Mouse (Mus musculus): ENCODE results near the gene Opn4. TPM values are rescaled to one million over a fixed set of nuclear protein-coding genes. Genes with fewer than 3 reads are reported as not detected.

The Opn4 gene
- polyA plus RNA-seq, 1 experiment from 2014 or later = 0.34 TPM

DNA sequence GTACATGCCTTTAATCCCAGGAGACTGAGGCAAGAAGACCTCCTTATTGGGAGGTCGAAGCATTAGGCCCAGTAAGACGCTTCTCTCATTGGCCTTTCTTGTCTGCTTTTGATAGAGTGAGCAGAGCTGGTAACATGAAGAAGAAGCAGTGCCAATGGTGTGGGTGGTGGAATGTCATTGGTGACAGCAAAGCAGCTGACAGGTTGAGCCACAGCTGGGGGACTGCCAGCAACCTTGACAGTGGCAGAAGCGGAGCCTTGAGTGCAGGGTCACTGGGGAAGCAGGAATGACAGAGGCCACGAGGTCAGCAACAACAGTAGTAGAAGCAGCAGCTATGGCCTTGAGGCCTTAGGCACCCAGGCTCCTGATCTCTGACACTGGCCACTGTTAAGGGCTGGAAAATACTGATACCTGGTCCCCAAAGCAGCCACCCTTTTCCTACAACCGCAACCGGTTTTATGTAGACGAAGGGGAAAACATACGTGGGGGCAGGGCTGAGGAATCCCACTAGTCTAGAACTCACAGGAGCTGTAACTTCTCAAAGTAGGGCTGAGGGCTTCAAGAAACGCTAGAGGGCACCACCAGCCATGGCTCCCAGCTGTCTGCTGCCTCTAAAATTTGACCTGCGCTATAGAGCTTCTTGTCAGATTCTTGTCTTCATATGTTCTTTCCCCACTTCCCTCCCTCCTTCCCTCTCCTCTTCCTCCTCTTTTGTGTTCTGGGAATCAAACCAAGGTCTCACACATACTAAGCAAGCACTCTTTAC is 20.9 kb upstream of the Opn4 start:
- Histone ChIP-seq H3K9ac (ENCODE audit: low read depth, low read length) (no peak overlapping the region), H3K9me3 (ENCODE audit: control insufficient read depth, low read length) (no peaks in the 10 kb centered on the region), H3K27ac (ENCODE audit: low read length) (no peak overlapping the region), H3K4me1 (ENCODE audit: control insufficient read depth, insufficient read depth, low read length) (no peaks in the 10 kb centered on the region), H3K27me3 (replicated peaks; ENCODE audit: control insufficient read depth, insufficient read depth, low read length) (no peaks in the 10 kb centered on the region), H3K4me3 (ENCODE audit: low read length) (no peak overlapping the region), H3K36me3 (ENCODE audit: control insufficient read depth, insufficient read depth, low read length) (no peaks in the 10 kb centered on the region), H3K4me2 (ENCODE audit: low read depth, low read length) (no peak overlapping the region)
- 44% methylated on average over 10 of the region's 10 CpGs for WGBS
- no peak for ATAC-seq

DNA sequence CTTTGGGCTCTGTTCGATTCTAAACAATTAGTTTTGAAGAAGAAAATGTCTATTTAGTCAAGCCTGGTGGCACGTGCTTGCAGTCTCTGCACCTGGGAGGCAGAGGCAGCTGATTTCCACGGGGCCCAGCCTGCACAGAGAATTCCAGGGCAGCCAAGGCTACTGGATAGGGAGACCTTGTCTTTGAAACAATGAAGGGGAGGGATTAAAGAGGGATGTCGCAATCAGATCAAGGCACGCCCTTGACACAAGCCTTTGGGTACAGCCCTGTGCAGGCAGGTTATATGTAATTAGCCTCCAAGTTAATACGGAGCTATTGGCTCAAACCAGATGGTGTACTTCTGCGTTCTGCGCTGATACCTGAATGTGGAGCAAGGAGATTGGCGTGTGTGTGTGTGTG is 18.9 kb upstream of the Opn4 start:
- WGBS = 34% methylated on average over 9 of the region's 9 CpGs
- Histone ChIP-seq H3K4me3 (ENCODE audit: low read length) (no peak overlapping the region), H3K9ac (ENCODE audit: low read depth, low read length) (no peak overlapping the region), H3K4me2 (ENCODE audit: low read depth, low read length) (0 out of 2 replicates have a peak overlapping the region, but pooled peaks have one; percentile 6), H3K27ac (ENCODE audit: low read length) (peak overlapping the region; percentile 70), H3K9me3 (ENCODE audit: control insufficient read depth, low read length) (no peaks in the 10 kb centered on the region), H3K4me1 (ENCODE audit: control insufficient read depth, insufficient read depth, low read length) (no peaks in the 10 kb centered on the region; the same call in 1 of the 2 replicates), H3K27me3 (replicated peaks; ENCODE audit: control insufficient read depth, insufficient read depth, low read length) (no peaks in the 10 kb centered on the region; the same call in 1 of the 2 replicates), H3K36me3 (ENCODE audit: control insufficient read depth, insufficient read depth, low read length) (no peaks in the 10 kb centered on the region)
- ATAC-seq = peak; percentile 94

DNA sequence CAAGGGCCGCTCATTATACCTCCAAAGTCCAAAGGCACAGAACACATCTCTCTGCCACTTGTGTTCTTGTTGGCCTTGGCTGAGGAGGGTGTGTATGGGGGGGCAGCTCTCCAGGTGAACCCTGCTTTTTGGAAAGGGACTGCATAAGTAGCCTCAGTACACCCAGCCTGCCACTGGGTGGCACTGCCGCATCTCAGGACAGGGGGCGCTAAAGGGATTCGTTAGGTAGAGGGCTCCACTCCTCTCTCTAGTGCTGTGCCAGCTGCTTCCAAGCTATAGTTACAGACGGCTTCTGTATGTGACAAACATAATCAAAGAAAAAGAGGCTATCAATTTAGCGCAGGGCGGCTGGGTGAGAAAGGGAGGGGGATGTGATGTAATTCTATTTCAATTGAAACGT is 16.9 kb upstream of the Opn4 start:
- no peak overlapping the region for H3K27ac ChIP-seq (ENCODE audit: low read length)
- ATAC-seq = peak; percentile 41; the same call in 1 of the 2 replicates
- WGBS = 4% methylated on average over 8 of the region's 8 CpGs
- no peaks in the 10 kb centered on the region; the same call in 1 of the 2 replicates for H3K4me1 ChIP-seq (ENCODE audit: control insufficient read depth, insufficient read depth, low read length)
- no peaks in the 10 kb centered on the region for H3K9me3 ChIP-seq (ENCODE audit: control insufficient read depth, low read length)
- H3K36me3 ChIP-seq (ENCODE audit: control insufficient read depth, insufficient read depth, low read length) = no peaks in the 10 kb centered on the region
- no peak overlapping the region for H3K4me3 ChIP-seq (ENCODE audit: low read length)
- no peaks in the 10 kb centered on the region; the same call in 1 of the 2 replicates for H3K27me3 ChIP-seq (replicated peaks; ENCODE audit: control insufficient read depth, insufficient read depth, low read length)
- no peak overlapping the region for H3K4me2 ChIP-seq (ENCODE audit: low read depth, low read length)
- no peak overlapping the region for H3K9ac ChIP-seq (ENCODE audit: low read depth, low read length)

DNA sequence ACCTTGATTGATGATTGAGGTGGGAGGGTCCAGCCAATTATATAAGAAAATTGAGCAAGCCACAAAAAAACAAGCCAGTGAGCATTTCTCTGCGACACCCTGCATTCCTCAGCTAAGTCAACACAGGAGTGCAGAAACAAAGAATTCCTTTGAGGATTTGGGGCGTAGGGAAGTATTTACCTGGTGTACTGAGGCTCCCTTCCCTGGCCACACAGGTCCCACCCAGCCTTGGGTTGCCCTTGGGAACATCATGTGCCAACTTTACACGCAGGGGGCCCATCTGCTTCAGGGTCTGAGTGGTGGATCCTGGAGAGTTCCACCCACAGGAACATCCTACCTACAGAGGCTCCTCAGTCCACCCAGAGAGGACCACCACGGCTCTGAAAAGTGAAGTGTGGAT is 15.7 kb upstream of the Opn4 start:
- ATAC-seq = no peak; the same call in 1 of the 2 replicates
- no peaks in the 10 kb centered on the region; the same call in 1 of the 2 replicates for H3K4me1 ChIP-seq (ENCODE audit: control insufficient read depth, insufficient read depth, low read length)
- H3K4me2 ChIP-seq (ENCODE audit: low read depth, low read length) = peak overlapping the region; percentile 51; the same call in 1 of the 2 replicates

DNA sequence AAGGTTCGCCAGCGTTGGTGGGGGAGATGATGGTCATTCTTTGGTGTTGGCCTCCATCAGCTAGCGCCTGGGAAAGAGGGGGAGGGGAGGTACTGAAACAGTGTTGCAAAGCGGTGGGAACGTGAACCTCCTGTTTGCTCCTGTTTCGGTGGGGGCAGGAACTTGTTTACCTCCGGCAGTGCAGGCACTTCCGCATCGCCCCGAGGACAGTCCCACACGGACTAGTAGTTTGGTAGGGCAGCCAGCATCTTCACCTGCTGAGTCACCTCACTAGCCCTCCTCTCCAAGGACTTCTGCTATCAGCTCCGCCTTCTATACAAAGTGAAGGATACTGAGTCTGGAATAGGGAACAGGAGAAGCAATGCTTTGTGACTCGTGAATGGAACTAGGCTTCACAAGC is 15.1 kb upstream of the Opn4 start:
- Histone ChIP-seq H3K4me2 (ENCODE audit: low read depth, low read length) (peak overlapping the region; percentile 51), H3K4me3 (ENCODE audit: low read length) (peak overlapping the region; percentile 18), H3K27me3 (replicated peaks; ENCODE audit: control insufficient read depth, insufficient read depth, low read length) (no peaks in the 10 kb centered on the region; the same call in 1 of the 2 replicates), H3K4me1 (ENCODE audit: control insufficient read depth, insufficient read depth, low read length) (no peaks in the 10 kb centered on the region; the same call in 1 of the 2 replicates), H3K36me3 (ENCODE audit: control insufficient read depth, insufficient read depth, low read length) (no peaks in the 10 kb centered on the region), H3K27ac (ENCODE audit: low read length) (no peak overlapping the region), H3K9me3 (ENCODE audit: control insufficient read depth, low read length) (no peaks in the 10 kb centered on the region), H3K9ac (ENCODE audit: low read depth, low read length) (no peak overlapping the region; the same call in 1 of the 2 replicates)
- no peak for ATAC-seq
- WGBS = 2% methylated on average over 13 of the region's 13 CpGs

More for the DNA sequence above, 15.7 kb upstream of the Opn4 start:
- H3K9me3 ChIP-seq (ENCODE audit: control insufficient read depth, low read length) = no peaks in the 10 kb centered on the region
- WGBS = 44% methylated on average over 4 of the region's 4 CpGs
- H3K9ac ChIP-seq (ENCODE audit: low read depth, low read length) = no peak overlapping the region
- H3K27ac ChIP-seq (ENCODE audit: low read length) = no peak overlapping the region
- H3K4me3 ChIP-seq (ENCODE audit: low read length) = no peak overlapping the region
- no peaks in the 10 kb centered on the region; the same call in 1 of the 2 replicates for H3K27me3 ChIP-seq (replicated peaks; ENCODE audit: control insufficient read depth, insufficient read depth, low read length)
- no peaks in the 10 kb centered on the region for H3K36me3 ChIP-seq (ENCODE audit: control insufficient read depth, insufficient read depth, low read length)

DNA sequence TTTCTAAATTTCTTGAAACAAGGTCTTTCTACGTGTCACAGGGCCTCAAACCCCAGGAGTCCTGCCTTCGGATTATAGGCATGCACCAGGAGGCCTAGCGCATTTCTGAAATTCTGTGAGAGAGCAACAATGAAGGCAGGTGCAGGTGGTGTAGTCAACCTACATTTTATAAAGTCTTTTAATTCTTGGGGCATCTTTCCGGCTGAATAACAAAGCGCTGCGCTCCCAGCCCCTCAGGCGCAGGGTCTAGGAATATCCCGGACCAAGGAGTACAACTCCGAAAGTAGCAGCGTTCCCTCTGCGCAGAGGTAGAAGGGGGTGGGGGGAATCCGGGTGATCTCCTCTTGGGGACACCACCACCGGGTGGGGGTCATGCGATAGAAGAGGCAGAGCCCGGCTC is 14.6 kb upstream of the Opn4 start:
- Histone ChIP-seq H3K9me3 (ENCODE audit: control insufficient read depth, low read length) (no peaks in the 10 kb centered on the region), H3K4me2 (ENCODE audit: low read depth, low read length) (peak overlapping the region; percentile 51), H3K4me1 (ENCODE audit: control insufficient read depth, insufficient read depth, low read length) (no peaks in the 10 kb centered on the region; the same call in 1 of the 2 replicates), H3K4me3 (ENCODE audit: low read length) (peak overlapping the region; percentile 18), H3K27ac (ENCODE audit: low read length) (no peak overlapping the region), H3K9ac (ENCODE audit: low read depth, low read length) (no peak overlapping the region), H3K36me3 (ENCODE audit: control insufficient read depth, insufficient read depth, low read length) (no peaks in the 10 kb centered on the region), H3K27me3 (replicated peaks; ENCODE audit: control insufficient read depth, insufficient read depth, low read length) (no peaks in the 10 kb centered on the region; the same call in 1 of the 2 replicates)
- ATAC-seq = no peak
- WGBS = 27% methylated on average over 15 of the region's 15 CpGs

DNA sequence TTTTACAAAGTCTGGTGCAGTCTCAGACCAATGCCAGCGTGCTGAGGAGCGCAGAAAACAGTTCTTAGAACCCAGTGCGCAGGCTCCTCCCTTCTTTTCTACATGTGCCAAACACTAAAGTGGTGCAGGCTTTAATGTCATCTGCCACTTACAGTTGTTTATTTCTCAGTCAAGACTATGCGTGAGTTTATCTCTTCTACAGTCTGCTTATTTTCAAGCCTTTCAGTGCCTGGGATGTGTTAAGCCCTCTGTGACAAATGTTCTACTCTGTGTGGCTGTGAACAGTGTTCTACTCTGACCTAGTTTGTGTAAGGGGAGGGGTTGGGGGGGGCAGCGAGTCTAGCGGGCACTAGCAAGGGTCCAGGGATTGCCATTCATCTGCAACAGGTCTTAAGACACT is 13.6 kb upstream of the Opn4 start:
- no peak overlapping the region for H3K4me3 ChIP-seq (ENCODE audit: low read length)
- H3K9me3 ChIP-seq (ENCODE audit: control insufficient read depth, low read length) = no peaks in the 10 kb centered on the region
- no peaks in the 10 kb centered on the region; the same call in 1 of the 2 replicates for H3K4me1 ChIP-seq (ENCODE audit: control insufficient read depth, insufficient read depth, low read length)
- WGBS = 38% methylated on average over 6 of the region's 6 CpGs
- no peak overlapping the region for H3K4me2 ChIP-seq (ENCODE audit: low read depth, low read length)
- no peaks in the 10 kb centered on the region for H3K36me3 ChIP-seq (ENCODE audit: control insufficient read depth, insufficient read depth, low read length)
- H3K27me3 ChIP-seq (replicated peaks; ENCODE audit: control insufficient read depth, insufficient read depth, low read length) = no peaks in the 10 kb centered on the region; the same call in 1 of the 2 replicates
- ATAC-seq = no peak
- no peak overlapping the region for H3K9ac ChIP-seq (ENCODE audit: low read depth, low read length)
- no peak overlapping the region for H3K27ac ChIP-seq (ENCODE audit: low read length)

DNA sequence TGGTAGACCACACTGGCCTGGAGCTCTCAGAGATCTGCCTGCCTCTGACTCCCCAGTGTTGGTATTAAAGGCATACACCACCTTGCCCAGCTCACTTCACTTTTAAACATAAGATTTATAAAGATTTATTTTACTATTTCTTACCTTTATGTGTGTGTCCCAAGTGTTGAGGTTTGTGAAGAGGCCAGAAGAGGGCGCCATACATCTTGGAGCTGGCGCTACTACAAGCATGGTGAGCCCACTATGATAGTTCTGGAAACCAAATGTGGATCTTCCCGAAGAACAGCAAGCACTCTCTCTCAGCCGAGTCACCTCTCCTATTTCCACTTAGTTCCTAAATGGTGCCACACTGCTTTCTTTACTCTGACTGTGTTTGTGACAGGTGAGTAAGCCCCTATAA is 12.3 kb upstream of the Opn4 start:
- no peak for ATAC-seq
- H3K4me2 ChIP-seq (ENCODE audit: low read depth, low read length) = no peak overlapping the region
- no peak overlapping the region for H3K4me3 ChIP-seq (ENCODE audit: low read length)
- no peaks in the 10 kb centered on the region for H3K9me3 ChIP-seq (ENCODE audit: control insufficient read depth, low read length)
- no peaks in the 10 kb centered on the region; the same call in 1 of the 2 replicates for H3K4me1 ChIP-seq (ENCODE audit: control insufficient read depth, insufficient read depth, low read length)
- no peaks in the 10 kb centered on the region; the same call in 1 of the 2 replicates for H3K27me3 ChIP-seq (replicated peaks; ENCODE audit: control insufficient read depth, insufficient read depth, low read length)
- no peaks in the 10 kb centered on the region for H3K36me3 ChIP-seq (ENCODE audit: control insufficient read depth, insufficient read depth, low read length)
- no peak overlapping the region for H3K9ac ChIP-seq (ENCODE audit: low read depth, low read length)
- 41% methylated on average over 4 of the region's 4 CpGs for WGBS
- no peak overlapping the region for H3K27ac ChIP-seq (ENCODE audit: low read length)

DNA sequence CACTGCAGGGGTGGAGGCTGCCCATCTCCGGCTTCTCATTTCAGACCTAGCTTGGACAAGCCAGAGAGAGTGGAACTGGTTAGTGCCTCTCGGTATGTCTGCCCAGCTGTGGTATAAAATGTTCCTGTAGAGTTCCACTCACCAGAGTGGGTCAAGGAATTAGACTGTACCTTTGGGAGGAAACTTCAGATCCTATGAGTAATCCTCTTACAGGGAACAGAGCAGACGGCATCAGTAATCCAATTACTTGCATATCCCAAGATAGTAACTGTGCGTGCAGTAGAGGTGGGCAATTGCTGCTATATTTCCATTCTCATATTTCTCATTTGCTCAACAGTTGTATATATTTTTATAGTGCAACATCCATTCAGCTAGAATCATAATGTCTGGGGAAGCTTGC is 11.6 kb upstream of the Opn4 start:
- Histone ChIP-seq H3K4me3 (ENCODE audit: low read length) (no peak overlapping the region), H3K27ac (ENCODE audit: low read length) (no peak overlapping the region), H3K36me3 (ENCODE audit: control insufficient read depth, insufficient read depth, low read length) (no peaks in the 10 kb centered on the region), H3K9ac (ENCODE audit: low read depth, low read length) (no peak overlapping the region), H3K27me3 (replicated peaks; ENCODE audit: control insufficient read depth, insufficient read depth, low read length) (no peaks in the 10 kb centered on the region; the same call in 1 of the 2 replicates), H3K9me3 (ENCODE audit: control insufficient read depth, low read length) (no peaks in the 10 kb centered on the region), H3K4me2 (ENCODE audit: low read depth, low read length) (no peak overlapping the region), H3K4me1 (ENCODE audit: control insufficient read depth, insufficient read depth, low read length) (no peaks in the 10 kb centered on the region; the same call in 1 of the 2 replicates)
- ATAC-seq = no peak
- 91% methylated on average over 4 of the region's 4 CpGs for WGBS

Measured in intestine, embryonic 16.5 days (tissue).